Mouse (Mus musculus) skeletal muscle tissue, adult 2 months (tissue): Measurements from ENCODE around the gene Ammecr1.

ENCODE experiments used
- DNase-seq: peaks from one replicate; pipeline ENCODE4 v3.0.0-alpha.2; 2012; ENCODE audit warnings: low read depth, low spot score

Ammecr1 gene

GRCm38 (mm10) chrX:142916719-142917118 is 49.8 kb downstream of the Ammecr1 start:
- DNase-seq: no peak

- DNase-seq: no peak
These were observed 52.3 kb downstream of the Ammecr1 start for GRCm38 (mm10) chrX:142914208-142914607.

- no peak for DNase-seq
These were observed 62.7 kb downstream of the Ammecr1 start for GRCm38 (mm10) chrX:142903854-142904253.

- no peak for DNase-seq
These were observed 63.9 kb downstream of the Ammecr1 start for GRCm38 (mm10) chrX:142902599-142902998.

GRCm38 (mm10) chrX:142901915-142902314 is 64.6 kb downstream of the Ammecr1 start:
- DNase-seq: no peak

- DNase-seq: no peak
These were observed 68.1 kb downstream of the Ammecr1 start for GRCm38 (mm10) chrX:142898295-142898887.

GRCm38 (mm10) chrX:142897477-142898000 is 69.0 kb downstream of the Ammecr1 start:
- DNase-seq: no peak

- DNase-seq: no peak
These were observed 71.2 kb downstream of the Ammecr1 start for GRCm38 (mm10) chrX:142895316-142895715.

- DNase-seq: no peak
These were observed 80.6 kb downstream of the Ammecr1 start for GRCm38 (mm10) chrX:142885962-142886361.

- no peak for DNase-seq
These were observed 82.9 kb downstream of the Ammecr1 start for GRCm38 (mm10) chrX:142883593-142883992.

GRCm38 (mm10) chrX:142882255-142882654 is 84.3 kb downstream of the Ammecr1 start:
- DNase-seq: no peak

- no peak for DNase-seq
These were observed 96.7 kb downstream of the Ammecr1 start for GRCm38 (mm10) chrX:142869844-142870243.

GRCm38 (mm10) chrX:142848032-142848431 is 118.5 kb downstream of the Ammecr1 start:
- DNase-seq: no peak

- no peak for DNase-seq
These were observed 120.3 kb downstream of the Ammecr1 start for GRCm38 (mm10) chrX:142846266-142846665.

- no peak for DNase-seq
These were observed 124.6 kb downstream of the Ammecr1 start for GRCm38 (mm10) chrX:142841916-142842315.

- no peak for DNase-seq
These were observed 127.1 kb downstream of the Ammecr1 start for GRCm38 (mm10) chrX:142839411-142839810.

GRCm38 (mm10) chrX:142838841-142839240 is 127.7 kb downstream of the Ammecr1 start:
- no peak for DNase-seq

GRCm38 (mm10) chrX:142837316-142837715 is 129.2 kb downstream of the Ammecr1 start:
- DNase-seq: no peak

- no peak for DNase-seq
These were observed 130.1 kb downstream of the Ammecr1 start for GRCm38 (mm10) chrX:142836399-142836798.

GRCm38 (mm10) chrX:142834807-142835206 is 131.7 kb downstream of the Ammecr1 start:
- no peak for DNase-seq

- DNase-seq: no peak
These were observed 133.2 kb downstream of the Ammecr1 start for GRCm38 (mm10) chrX:142833164-142833796.

GRCm38 (mm10) chrX:142832221-142832620 is 134.3 kb downstream of the Ammecr1 start:
- DNase-seq: no peak

- DNase-seq: no peak
These were observed 136.0 kb downstream of the Ammecr1 start for GRCm38 (mm10) chrX:142830572-142830971.
